Mouse (Mus musculus) brain, embryonic 14.5 days (tissue): ENCODE results near the gene Pdcd1lg2.

ENCODE experiments used
- CTCF ChIP-seq: fragments of 200-500 bp; IDR thresholded peaks from 2 replicates; pipeline ENCODE4 v1.5.1; 2012; ENCODE audit warnings: inconsistent platforms, mild to moderate bottlenecking, moderate library complexity, borderline replicate concordance; ENCODE audit not compliant: insufficient read depth, insufficient read length; ENCODE audit errors: extremely low read depth
- POLR2A ChIP-seq: fragments of 200-500 bp; IDR thresholded peaks from 2 replicates; pipeline ENCODE4 v1.6.1; 2012; ENCODE audit warnings: mild to moderate bottlenecking, inconsistent platforms, borderline replicate concordance; ENCODE audit not compliant: poor library complexity, insufficient read depth, insufficient read length, severe bottlenecking; ENCODE audit errors: extremely low read depth

GRCm38 (mm10) chr19:29399786-29400185 lies 10.9 kb upstream of the Pdcd1lg2 start:
- TF ChIP-seq CTCF = no peak
- no peak for TF ChIP-seq POLR2A
